Mouse (Mus musculus) G1E-ER4 (cell line): ENCODE data around the gene Jmjd4. TPM values are rescaled to one million over a fixed set of nuclear protein-coding genes. Genes with fewer than 3 reads are reported as not detected.

ENCODE experiments used
- GATA1 ChIP-seq: IDR thresholded peaks from one replicate; pipeline ENCODE4 v1.8.0; 2012; ENCODE audit warnings: low read length, inconsistent platforms
- polyA plus RNA-seq: library from polyadenylated mRNA; stranded (reverse); fragments of >175 nt; gene quantifications from 2 replicates; pipeline ENCODE4 v1.2.3, GENCODE M21; 2012

Jmjd4 gene
- 9.9 and 12.4 TPM in 2 replicates for polyA plus RNA-seq

DNA sequence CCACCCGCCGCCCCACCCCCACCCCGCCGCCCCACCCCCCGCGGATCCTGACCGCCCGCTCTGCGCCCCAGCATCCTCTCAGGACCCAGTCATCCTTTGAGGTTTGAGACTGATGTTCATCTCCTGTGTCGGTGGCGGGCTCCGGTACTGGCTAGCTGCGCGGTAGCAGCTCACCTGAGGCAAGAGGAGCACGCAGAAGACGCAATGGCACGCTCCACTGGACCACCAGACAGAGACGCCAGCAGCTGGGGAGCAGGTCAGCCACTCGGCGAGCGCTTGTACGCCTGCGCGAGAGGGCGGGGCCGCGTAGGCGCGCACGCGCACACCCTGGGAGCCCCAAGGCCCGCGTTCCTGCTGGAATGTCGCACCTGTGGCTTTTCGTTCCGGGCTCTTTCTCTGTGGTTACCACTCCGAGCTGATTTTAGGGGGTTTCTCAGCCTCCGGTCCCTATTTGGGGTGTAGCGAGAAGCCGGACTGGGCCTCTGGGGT, at the start of gene Jmjd4:
TSS of gene Jmjd4 (plus strand) at position 305 of the 489 bp plus-strand sequence.
- TF ChIP-seq GATA1: no peak

DNA sequence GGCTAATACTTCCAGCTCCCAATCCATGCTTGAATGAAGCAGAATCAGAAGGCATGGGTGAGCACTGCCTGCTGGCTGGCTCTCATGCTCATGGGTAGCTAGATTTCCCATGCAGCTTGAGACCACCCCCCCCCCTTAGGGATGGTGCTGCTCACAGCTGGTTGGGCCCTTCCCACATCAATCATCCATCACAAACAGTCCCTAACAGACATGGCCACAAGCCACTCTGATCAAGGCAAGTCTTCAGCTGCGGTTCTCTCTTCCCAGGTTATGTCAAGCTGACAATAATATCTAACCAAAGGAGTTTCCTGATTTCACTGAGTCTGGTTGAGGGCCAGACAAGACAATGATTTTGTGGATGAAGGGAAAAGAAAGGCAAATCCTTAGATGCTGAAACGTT, 49.0 kb upstream of the Jmjd4 start:
- TF ChIP-seq GATA1: no peak

- TF ChIP-seq GATA1: no peak
Measured at GRCm38 (mm10) chr11:59405761-59406160, 44.1 kb upstream of the Jmjd4 start.

DNA sequence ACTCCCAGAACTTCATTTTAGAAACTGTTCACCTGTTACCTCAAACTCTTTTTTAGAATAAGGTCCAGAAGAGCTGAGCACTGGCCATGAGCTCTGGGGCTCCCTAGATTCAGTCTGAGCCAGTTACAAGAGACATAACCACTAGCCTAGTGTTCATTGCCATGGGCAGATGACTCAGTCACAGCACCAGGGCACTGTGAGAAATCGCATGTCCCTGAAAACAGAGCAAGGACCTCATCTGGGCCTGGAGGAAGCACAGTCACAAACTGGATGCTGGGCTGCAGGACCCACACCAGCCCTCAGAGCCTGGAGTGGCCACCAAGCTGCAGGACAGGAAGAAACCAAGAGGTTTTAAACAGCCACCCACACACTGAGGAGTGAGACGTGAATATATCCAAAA, 39.0 kb upstream of the Jmjd4 start:
- TF ChIP-seq GATA1: no peak

DNA sequence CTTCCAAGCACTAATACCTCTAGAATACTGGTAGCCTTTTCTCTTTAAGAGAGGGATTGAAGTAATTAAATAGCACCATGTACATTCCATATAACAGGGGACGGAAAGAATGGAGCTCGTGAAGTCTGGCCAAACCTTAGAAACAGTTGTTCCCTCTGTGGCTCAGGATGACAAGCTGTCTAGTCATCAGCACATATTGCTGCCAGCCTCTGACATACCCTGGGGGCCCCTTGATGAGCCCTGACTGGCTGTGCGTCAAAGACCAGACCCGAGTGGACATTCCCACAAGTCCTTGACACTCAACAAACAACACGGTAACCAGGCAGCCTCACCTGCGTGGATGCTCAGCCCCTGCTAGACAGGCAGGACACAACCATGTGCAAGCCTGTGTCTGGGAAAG, 37.8 kb upstream of the Jmjd4 start:
- no peak for TF ChIP-seq GATA1

DNA sequence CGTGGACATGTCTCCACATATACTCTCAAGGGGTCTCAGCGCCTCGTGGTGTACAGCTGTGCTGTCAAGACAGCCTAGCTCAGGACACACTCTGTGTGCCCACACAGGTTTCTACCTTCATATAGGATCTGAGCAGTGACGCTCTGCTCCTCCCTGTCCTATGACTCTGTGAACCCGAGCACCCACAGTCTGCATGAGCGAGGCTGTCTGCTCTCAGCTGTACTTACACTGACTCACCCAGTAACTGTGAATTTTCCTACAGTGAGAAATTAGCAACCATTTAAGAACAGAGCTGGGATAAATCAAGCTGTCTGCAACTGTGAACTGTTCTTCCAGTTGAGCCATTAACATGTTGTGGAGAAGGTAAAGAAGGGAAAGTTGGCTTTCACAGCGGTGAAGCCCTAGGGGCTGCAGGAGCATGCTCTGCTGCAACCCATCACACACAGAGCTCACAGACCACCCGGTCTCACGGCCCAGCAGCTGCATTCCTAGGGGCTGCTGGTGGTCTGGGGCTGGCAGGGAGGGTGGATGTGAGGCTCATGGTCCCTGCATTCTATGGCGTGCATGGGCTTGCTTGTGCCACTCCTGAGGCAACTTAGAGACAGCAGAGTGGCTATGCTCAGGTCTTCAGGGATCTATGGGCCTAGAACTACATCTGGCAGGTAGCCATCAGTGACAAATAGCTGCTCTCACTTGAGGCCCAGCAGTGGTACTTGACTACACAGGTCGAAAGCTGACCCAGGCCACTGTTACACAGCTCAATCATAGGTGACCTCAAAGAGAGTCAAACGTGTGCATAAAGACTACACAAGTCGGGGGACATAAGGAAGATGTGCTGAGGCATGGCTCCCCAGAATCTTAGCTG, 36.6 kb upstream of the Jmjd4 start:
- no peak for TF ChIP-seq GATA1

DNA sequence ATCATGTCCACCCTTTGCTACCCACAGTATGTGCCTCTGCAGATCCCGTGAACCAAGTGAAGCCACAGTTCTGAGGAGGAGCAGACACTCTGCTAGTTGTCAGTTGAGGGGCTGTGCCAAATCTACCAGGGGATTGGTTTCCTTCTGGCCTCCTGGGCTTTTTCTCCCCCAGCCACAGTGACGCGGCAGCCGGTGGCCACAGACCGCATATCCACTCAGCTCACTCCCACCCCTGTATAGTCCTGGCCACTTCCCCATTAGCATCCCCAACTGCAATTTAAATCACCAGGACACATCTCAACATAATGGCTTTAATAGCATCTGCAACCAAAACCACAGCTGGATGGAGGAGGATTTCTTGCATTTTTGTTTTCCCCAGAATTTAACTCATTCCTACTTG, 31.1 kb upstream of the Jmjd4 start:
- TF ChIP-seq GATA1: no peak

DNA sequence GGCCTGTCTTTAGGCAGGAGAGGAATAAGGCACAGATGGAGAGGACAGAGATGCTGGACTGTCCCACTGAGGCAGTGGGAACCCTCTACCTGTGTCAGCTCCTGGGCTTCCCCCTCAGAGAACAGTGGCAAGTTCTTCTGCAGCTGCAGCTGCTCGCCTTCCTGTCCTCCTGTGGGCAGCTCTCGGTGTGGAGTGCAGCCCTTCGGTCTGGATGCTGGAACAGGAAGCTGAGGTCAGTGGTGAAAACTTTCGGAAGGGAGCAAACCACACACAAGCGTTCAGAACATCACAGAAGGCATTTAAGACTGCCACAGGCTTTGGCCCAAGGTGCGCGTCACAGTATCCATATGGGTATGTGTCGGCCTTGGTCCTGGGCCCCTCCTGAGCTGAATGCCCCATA, 28.4 kb upstream of the Jmjd4 start:
- no peak for TF ChIP-seq GATA1

- TF ChIP-seq GATA1: no peak
Measured at GRCm38 (mm10) chr11:59421967-59422366, 27.9 kb upstream of the Jmjd4 start.

DNA sequence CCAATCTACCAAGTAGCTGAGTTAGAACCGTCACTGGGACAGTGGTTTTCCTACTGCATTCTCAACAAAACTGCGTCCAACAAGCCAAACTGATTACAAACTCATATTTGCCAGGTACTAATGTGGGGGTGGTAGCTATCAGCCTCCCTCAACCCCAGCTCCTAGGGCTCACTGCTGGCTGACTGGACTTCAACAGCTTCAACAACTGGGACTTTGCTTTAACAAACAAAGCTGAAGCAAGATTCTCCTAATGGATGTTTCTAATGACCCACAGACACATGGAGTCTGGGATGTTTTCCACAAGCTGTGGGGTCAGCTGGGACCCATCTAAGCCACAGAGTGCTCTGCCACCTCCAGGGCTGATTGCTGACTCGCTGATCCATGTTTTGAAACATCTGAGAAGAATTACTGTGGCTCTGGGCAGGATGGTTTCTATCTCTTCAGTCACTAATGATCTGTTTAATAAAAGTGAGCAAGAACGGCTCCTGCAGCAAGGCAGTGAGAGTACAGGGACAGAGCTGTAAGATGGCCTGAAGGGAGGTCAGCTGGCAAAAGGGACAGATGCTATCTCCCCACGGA, 26.7 kb upstream of the Jmjd4 start:
- TF ChIP-seq GATA1: no peak

- TF ChIP-seq GATA1: no peak
Measured at GRCm38 (mm10) chr11:59425671-59426101, 24.2 kb upstream of the Jmjd4 start.

GRCm38 (mm10) chr11:59428057-59428660, 21.7 kb upstream of the Jmjd4 start:
- TF ChIP-seq GATA1: no peak

DNA sequence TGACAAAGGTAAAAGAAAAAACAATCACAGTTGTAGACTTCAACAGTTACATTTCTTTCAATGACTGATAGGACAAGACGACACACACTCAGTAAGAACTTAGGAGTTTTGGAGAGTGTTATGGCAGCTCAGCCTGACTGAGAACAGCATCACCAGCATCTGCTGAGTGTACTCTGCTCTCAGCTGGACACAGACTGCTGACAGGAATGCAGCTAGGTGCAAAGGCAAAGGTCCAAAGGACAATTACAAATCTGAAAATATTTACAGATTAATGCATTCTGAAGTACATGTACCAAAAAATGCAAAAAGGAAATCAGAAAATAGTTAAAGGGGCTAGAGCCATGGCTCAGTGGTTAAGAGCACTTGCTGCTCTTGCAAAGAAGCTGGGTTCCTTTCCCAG, 19.9 kb upstream of the Jmjd4 start:
- no peak for TF ChIP-seq GATA1

- no peak for TF ChIP-seq GATA1
Measured at GRCm38 (mm10) chr11:59432261-59432660, 17.6 kb upstream of the Jmjd4 start.

DNA sequence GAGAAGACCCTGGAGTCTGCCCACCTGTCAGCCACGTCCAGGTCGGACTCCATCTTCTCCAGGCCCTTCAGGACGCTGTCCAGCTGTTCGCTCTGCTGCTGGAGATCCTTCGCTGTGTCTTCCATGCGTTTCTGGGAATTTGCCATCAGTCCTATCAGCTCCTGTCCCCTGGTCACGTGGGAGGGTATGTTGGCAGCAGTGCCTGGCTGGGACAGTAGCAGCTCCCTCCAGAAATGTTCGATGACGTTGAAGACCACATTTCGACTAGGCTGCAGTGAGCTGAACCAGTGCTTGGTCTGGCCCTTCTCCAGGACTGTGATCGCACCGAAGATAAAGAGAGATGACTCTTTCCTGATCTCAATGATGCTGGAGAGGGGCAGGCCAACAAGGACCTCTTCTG, 11.9 kb upstream of the Jmjd4 start:
- TF ChIP-seq GATA1: no peak

- TF ChIP-seq GATA1: no peak
Measured at GRCm38 (mm10) chr11:59443102-59443501, 6.7 kb upstream of the Jmjd4 start.

- TF ChIP-seq GATA1: no peak
Measured at GRCm38 (mm10) chr11:59450230-59450771, 456 bp downstream of the Jmjd4 start.
